Comparison of ENCODE assay signal across 16 mouse cellular contexts in genomic region chr7:31040281-31041022, GRCm38 (mm10). TPM values are rescaled to one million over a fixed set of nuclear protein-coding genes. Genes with fewer than 3 reads are reported as not detected.
A peak's percentile ranks its signal among the peaks of the same experiment; 100 is the strongest.
DNase-seq lines count a peak whose midpoint lies in the region; ATAC-seq and TF ChIP-seq lines count a peak whose summit lies in the region.
"Had no signal": no experiment of that assay in that cellular context is flagged by ENCODE, and none has a peak within 500 bp of the region (broad histone marks: within the 10 kb centered on the region; RNA-seq: fewer than 3 reads in every experiment).

No protein-coding gene starts in this region.

- no peak overlapping the region for H3K27ac ChIP-seq in heart, embryonic 13.5 days (replicated peaks)
- no peak overlapping the region for H3K27ac ChIP-seq in heart, embryonic 10.5 days
- no peak overlapping the region for H3K27ac ChIP-seq in lung, postnatal 0 days (ENCODE audit: low read length)
- H3K27ac ChIP-seq in liver, embryonic 16.5 days (ENCODE audit: low read length), result no peak overlapping the region
- H3K27ac ChIP-seq: embryonic facial prominence, embryonic 12.5 days; forebrain, embryonic 12.5 days; limb, embryonic 13.5 days had no signal

- no peaks in the 10 kb centered on the region for H3K36me3 ChIP-seq in heart, embryonic 13.5 days
- no peaks in the 10 kb centered on the region for H3K36me3 ChIP-seq in heart, embryonic 10.5 days
- no peaks in the 10 kb centered on the region for H3K36me3 ChIP-seq in lung, postnatal 0 days (ENCODE audit: insufficient read depth, low read length)
- H3K36me3 ChIP-seq in liver, embryonic 16.5 days (ENCODE audit: control insufficient read depth, insufficient read depth), result no peaks in the 10 kb centered on the region
- H3K36me3 ChIP-seq: embryonic facial prominence, embryonic 12.5 days; forebrain, embryonic 12.5 days; limb, embryonic 13.5 days had no signal

- WGBS in heart, embryonic 13.5 days, result 69% methylated on average over 12 of the region's 12 CpGs
- WGBS in heart, embryonic 10.5 days, result 74% methylated on average over 12 of the region's 12 CpGs
- 74% methylated on average over 11 of the region's 12 CpGs for WGBS in lung, postnatal 0 days
- WGBS in lung, adult 2 months, result 73% methylated on average over 12 of the region's 12 CpGs
- 35% methylated on average over 12 of the region's 12 CpGs for WGBS in liver, embryonic 16.5 days (ENCODE audit: insufficient replicate concordance)

- TF ChIP-seq EP300 in lung, postnatal 0 days (IDR thresholded peaks at IDR 0.05), result no peak

- no peak for TF ChIP-seq CTCF in lung, postnatal 0 days (IDR thresholded peaks at IDR 0.05)
- TF ChIP-seq CTCF in lung, adult 2 months (IDR thresholded peaks at IDR 0.05; ENCODE audit: insufficient read depth, low read length), result no peak

- no peak for DNase-seq in heart, embryonic 10.5 days (ENCODE audit: low spot score)
- no peak for DNase-seq in lung, postnatal 0 days (ENCODE audit: low spot score)
- DNase-seq in lung, adult 2 months, result no peak
- DNase-seq in thymus, postnatal 4 days, result peak; percentile 50
- DNase-seq in layer of hippocampus, adult 9-11 months, result no peak
- no peak for DNase-seq in spleen, postnatal 4 days (ENCODE audit: low spot score in 2 of 2)
- DNase-seq: B cell, adult 2 months; cerebellum, postnatal 25 days; kidney, postnatal 36 days had no signal

- peaks cover 60% of the 10 kb centered on the region for H3K27me3 ChIP-seq in heart, embryonic 13.5 days (replicated peaks)
- H3K27me3 ChIP-seq in heart, embryonic 10.5 days (ENCODE audit: insufficient read depth, poor library complexity, severe bottlenecking), result peaks cover 56% of the 10 kb centered on the region
- H3K27me3 ChIP-seq in lung, postnatal 0 days (replicated peaks; ENCODE audit: insufficient read depth, low read length), result no peaks in the 10 kb centered on the region
- H3K27me3 ChIP-seq in liver, embryonic 16.5 days (ENCODE audit: control insufficient read depth, insufficient read depth, low read depth, low read length), result peaks cover 10% of the 10 kb centered on the region

- no peak overlapping the region for H3K9ac ChIP-seq in heart, embryonic 13.5 days
- H3K9ac ChIP-seq in lung, postnatal 0 days (replicated peaks; ENCODE audit: low read depth), result no peak overlapping the region
- H3K9ac ChIP-seq in liver, embryonic 16.5 days (ENCODE audit: low read depth, low read length), result no peak overlapping the region
- H3K9ac ChIP-seq: embryonic facial prominence, embryonic 12.5 days; forebrain, embryonic 12.5 days had no signal

- ATAC-seq in heart, embryonic 13.5 days (ENCODE audit: extremely low read depth, insufficient number of reproducible peaks, low FRiP score, low TSS enrichment), result no peak
- no peak for ATAC-seq in lung, postnatal 0 days
- ATAC-seq in liver, embryonic 16.5 days (ENCODE audit: low read depth), result no peak

- H3K4me1 ChIP-seq in heart, embryonic 13.5 days, result peaks cover 14% of the 10 kb centered on the region
- peaks cover 14% of the 10 kb centered on the region for H3K4me1 ChIP-seq in heart, embryonic 10.5 days
- H3K4me1 ChIP-seq in lung, postnatal 0 days (ENCODE audit: insufficient read depth, low read depth, low read length), result no peaks in the 10 kb centered on the region
- H3K4me1 ChIP-seq in lung, adult 2 months (ENCODE audit: control insufficient read depth, insufficient read depth, low read length), result peaks cover 5% of the 10 kb centered on the region
- no peaks in the 10 kb centered on the region for H3K4me1 ChIP-seq in liver, embryonic 16.5 days (ENCODE audit: control insufficient read depth, low read depth, low read length)

- H3K4me2 ChIP-seq in heart, embryonic 13.5 days, result peak overlapping the region; percentile 67
- H3K4me2 ChIP-seq in lung, postnatal 0 days (replicated peaks; ENCODE audit: low read depth, low read length), result peak overlapping the region; percentile 50
- 0 out of 2 replicates have a peak overlapping the region, but pooled peaks have one; percentile 30 for H3K4me2 ChIP-seq in liver, embryonic 16.5 days (ENCODE audit: low read depth, low read length)

- 0 out of 2 replicates have a peak overlapping the region, but pooled peaks have one; percentile 44 for H3K4me3 ChIP-seq in heart, embryonic 13.5 days
- H3K4me3 ChIP-seq in heart, embryonic 10.5 days, result no peak overlapping the region
- H3K4me3 ChIP-seq in lung, postnatal 0 days (ENCODE audit: low read depth, low read length), result 0 out of 2 replicates have a peak overlapping the region, but pooled peaks have one; percentile 38
- no peak overlapping the region for H3K4me3 ChIP-seq in lung, adult 2 months (replicated peaks; ENCODE audit: extremely low read depth, low read depth, low read length)
- no peak overlapping the region for H3K4me3 ChIP-seq in liver, embryonic 16.5 days (ENCODE audit: low read depth, low read length)
- H3K4me3 ChIP-seq: embryonic facial prominence, embryonic 12.5 days; forebrain, embryonic 12.5 days; limb, embryonic 13.5 days had no signal

- H3K9me3 ChIP-seq in heart, embryonic 13.5 days, result no peaks in the 10 kb centered on the region
- H3K9me3 ChIP-seq in heart, embryonic 10.5 days, result no peaks in the 10 kb centered on the region
- H3K9me3 ChIP-seq in lung, postnatal 0 days (ENCODE audit: low read length), result no peaks in the 10 kb centered on the region
- no peaks in the 10 kb centered on the region for H3K9me3 ChIP-seq in liver, embryonic 16.5 days (replicated peaks; ENCODE audit: control insufficient read depth, low read length)
- H3K9me3 ChIP-seq: embryonic facial prominence, embryonic 12.5 days; forebrain, embryonic 12.5 days; limb, embryonic 13.5 days had no signal

- no peak for TF ChIP-seq POLR2A in lung, adult 2 months (IDR thresholded peaks at IDR 0.05; ENCODE audit: borderline replicate concordance, extremely low read depth, low read depth, low read length)

RNA-seq across cellular contexts. Expression of gene Fxyd5, which starts 1.8 kb away (rescaled TPM):
- 35.5 and 39.2 TPM in 2 replicates for polyA plus RNA-seq in heart, embryonic 13.5 days (2015; fragmentation: Nextera tagmentation; extraction: Ambion mirVana)
- polyA plus RNA-seq in heart, embryonic 10.5 days (2016; fragmentation: Nextera tagmentation; extraction: Ambion mirVana), result 24.3 and 26.4 TPM in 2 replicates
- polyA plus RNA-seq in lung, postnatal 0 days (2015; fragmentation: Nextera tagmentation; extraction: Ambion mirVana), result 168 and 206 TPM in 2 replicates
- polyA plus RNA-seq in lung, adult 2 months (2012; rRNA removed), result 156 and 178 TPM in 2 replicates
- 19.9 and 22.4 TPM in 2 replicates for polyA plus RNA-seq in liver, embryonic 16.5 days (2015; fragmentation: Nextera tagmentation; extraction: Ambion mirVana)

RNA-seq across cellular contexts. Expression of gene Fxyd7, which starts 10.8 kb away (rescaled TPM):
- 2.0 and 3.6 TPM in 2 replicates for polyA plus RNA-seq in heart, embryonic 13.5 days (2015; fragmentation: Nextera tagmentation; extraction: Ambion mirVana)
- 0.22 and 1.5 TPM in 2 replicates for polyA plus RNA-seq in heart, embryonic 10.5 days (2016; fragmentation: Nextera tagmentation; extraction: Ambion mirVana)
- 1.2 and 1.8 TPM in 2 replicates for polyA plus RNA-seq in lung, postnatal 0 days (2015; fragmentation: Nextera tagmentation; extraction: Ambion mirVana)
- polyA plus RNA-seq in lung, adult 2 months (2012; rRNA removed), result 7.5 and 10.6 TPM in 2 replicates
- polyA plus RNA-seq in liver, embryonic 16.5 days (2015; fragmentation: Nextera tagmentation; extraction: Ambion mirVana), result 0.15 and 0.65 TPM in 2 replicates

RNA-seq across cellular contexts. Expression of gene Fxyd1, which starts 16.5 kb away (rescaled TPM):
- 1,042 and 1,184 TPM in 2 replicates for polyA plus RNA-seq in heart, embryonic 13.5 days (2015; fragmentation: Nextera tagmentation; extraction: Ambion mirVana)
- polyA plus RNA-seq in heart, embryonic 10.5 days (2016; fragmentation: Nextera tagmentation; extraction: Ambion mirVana), result 167 and 365 TPM in 2 replicates
- 175 and 211 TPM in 2 replicates for polyA plus RNA-seq in lung, postnatal 0 days (2015; fragmentation: Nextera tagmentation; extraction: Ambion mirVana)
- 330 and 336 TPM in 2 replicates for polyA plus RNA-seq in lung, adult 2 months (2012; rRNA removed)
- 120 and 130 TPM in 2 replicates for polyA plus RNA-seq in liver, embryonic 16.5 days (2015; fragmentation: Nextera tagmentation; extraction: Ambion mirVana)

RNA-seq across cellular contexts. Expression of gene Lgi4, which starts 18.7 kb away (rescaled TPM):
- polyA plus RNA-seq in heart, embryonic 13.5 days (2015; fragmentation: Nextera tagmentation; extraction: Ambion mirVana), result 0.19 and 0.21 TPM in 2 replicates
- 0.27 and 0.41 TPM in 2 replicates for polyA plus RNA-seq in heart, embryonic 10.5 days (2016; fragmentation: Nextera tagmentation; extraction: Ambion mirVana)
- 0.20 and 0.27 TPM in 2 replicates for polyA plus RNA-seq in lung, postnatal 0 days (2015; fragmentation: Nextera tagmentation; extraction: Ambion mirVana)
- 6.8 TPM in 2 replicates for polyA plus RNA-seq in lung, adult 2 months (2012; rRNA removed)
- 0.02 and 0.12 TPM in 2 replicates for polyA plus RNA-seq in liver, embryonic 16.5 days (2015; fragmentation: Nextera tagmentation; extraction: Ambion mirVana)
- polyA plus RNA-seq: neural tube, embryonic 14.5 days had no signal

RNA-seq across cellular contexts. Expression of gene Fxyd3, which starts 36.1 kb away (rescaled TPM):
- 2.0 and 2.2 TPM in 2 replicates for polyA plus RNA-seq in heart, embryonic 13.5 days (2015; fragmentation: Nextera tagmentation; extraction: Ambion mirVana)
- 0.53 and 2.0 TPM in 2 replicates for polyA plus RNA-seq in heart, embryonic 10.5 days (2016; fragmentation: Nextera tagmentation; extraction: Ambion mirVana)
- 76.1 and 78.1 TPM in 2 replicates for polyA plus RNA-seq in lung, postnatal 0 days (2015; fragmentation: Nextera tagmentation; extraction: Ambion mirVana)
- 16.4 and 43.2 TPM in 2 replicates for polyA plus RNA-seq in lung, adult 2 months (2012; rRNA removed)
- 0.51 and 1.1 TPM in 2 replicates for polyA plus RNA-seq in liver, embryonic 16.5 days (2015; fragmentation: Nextera tagmentation; extraction: Ambion mirVana)
- polyA plus RNA-seq: midbrain, postnatal 0 days; neural tube, embryonic 14.5 days had no signal

Comparison
In these comparisons a context has a peak if more than half of its experiments do, and no peak if none do; other contexts are left out.
1. H3K4me3 ChIP-seq: peak in heart, embryonic 13.5 days (single experiment) and lung, postnatal 0 days (single experiment); none in heart, embryonic 10.5 days (single experiment), lung, adult 2 months (single experiment) and liver, embryonic 16.5 days (single experiment).
2. Peak in every context shown above with its lines, with median percentiles within 50 percentile points of each other: H3K4me2 ChIP-seq.